Mouse (Mus musculus) hindbrain, embryonic 16.5 days (tissue): ENCODE measurements around the gene Med14. TPM values are rescaled to one million over a fixed set of nuclear protein-coding genes. Genes with fewer than 3 reads are reported as not detected.

Source experiments
- ATAC-seq: fragments of 200-750 bp; cut with Nextera tagmentation; 2 replicates; pipeline ENCODE4 v1.8.0; 2017; ENCODE audit warnings: moderate TSS enrichment, moderate library complexity
- H3K27ac ChIP-seq: fragments of 300-500 bp; sonication (generic); 2 replicates; pipeline ENCODE4 v1.5.1; 2014; ENCODE audit warnings: low read depth, mild to moderate bottlenecking, control low read depth, low read length, moderate library complexity
- H3K27me3 ChIP-seq: fragments of 300-500 bp; sonication (generic); replicated peaks from 2 replicates; pipeline ENCODE4 v1.6.1; 2014; ENCODE audit warnings: low read length; ENCODE audit not compliant: control insufficient read depth, insufficient read depth
- H3K36me3 ChIP-seq: fragments of 300-500 bp; sonication (generic); 2 replicates; pipeline ENCODE4 v1.6.1; 2014; ENCODE audit warnings: mild to moderate bottlenecking, low read length, moderate library complexity, mixed read lengths; ENCODE audit not compliant: control insufficient read depth, insufficient read depth
- H3K4me1 ChIP-seq: fragments of 300-500 bp; sonication (generic); 2 replicates; pipeline ENCODE4 v1.6.1; 2014; ENCODE audit warnings: low read depth, low read length; ENCODE audit not compliant: control insufficient read depth, insufficient read depth
- H3K4me2 ChIP-seq: fragments of 300-500 bp; sonication (generic); 2 replicates; pipeline ENCODE4 v1.6.1; 2014; ENCODE audit warnings: mild to moderate bottlenecking, low read length, control low read depth, moderate library complexity
- H3K4me3 ChIP-seq: fragments of 300-500 bp; sonication (generic); 2 replicates; pipeline ENCODE4 v1.5.1; 2014; ENCODE audit warnings: mild to moderate bottlenecking, low read length, control low read depth, moderate library complexity
- H3K9ac ChIP-seq: fragments of 300-500 bp; sonication (generic); 2 replicates; pipeline ENCODE4 v1.6.1; 2014; ENCODE audit warnings: low read depth, mild to moderate bottlenecking, control low read depth, low read length, moderate library complexity
- H3K9me3 ChIP-seq: fragments of 300-500 bp; sonication (generic); 2 replicates; pipeline ENCODE4 v1.6.1; 2014; ENCODE audit warnings: mild to moderate bottlenecking, low read length, moderate library complexity; ENCODE audit not compliant: control insufficient read depth
- WGBS: fragments of 180-500 bp; shearing (Covaris S2); extraction: QIAGEN DNeasy Blood & Tissue Kit; methylation state at CpG from one replicate; pipeline ENCODE4 v1.1.7; 2014; 5-methylcytosine and 5-hydroxymethylcytosine counted together
- polyA plus RNA-seq: library from polyadenylated mRNA; unstranded; fragments of >200 nt; fragmentation: Nextera tagmentation; extraction: Ambion mirVana; gene quantifications from 2 replicates; pipeline ENCODE4 v1.2.1, GENCODE M21; 2015

Med14 gene
- polyA plus RNA-seq, 1 experiment from 2014 or later, result 11.3 TPM

DNA sequence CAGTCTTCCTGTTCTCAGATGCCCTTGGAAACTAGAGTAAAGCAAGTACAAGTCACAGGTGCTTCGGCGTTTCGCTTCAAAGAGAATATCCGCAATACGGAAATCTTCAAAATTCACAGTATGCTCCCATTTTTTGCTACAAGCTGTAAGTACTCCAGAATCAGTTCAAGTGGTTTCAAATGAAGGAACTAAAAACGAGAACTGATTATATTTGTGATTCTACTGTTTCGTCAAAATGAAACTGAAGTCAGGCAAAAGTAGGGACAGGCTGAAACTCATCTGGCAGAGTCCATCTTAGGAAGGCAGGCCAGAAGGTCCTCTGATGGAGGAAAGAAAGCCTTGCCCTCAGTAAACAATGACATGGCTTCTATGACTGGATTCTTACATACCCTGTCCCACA lies 48.1 kb downstream of the Med14 start:
- no peaks in the 10 kb centered on the region for H3K27me3 ChIP-seq
- 95% methylated on average over 7 of the region's 7 CpGs for WGBS
- H3K4me1 ChIP-seq, result no peaks in the 10 kb centered on the region
- no peaks in the 10 kb centered on the region for H3K9me3 ChIP-seq
- no peak for ATAC-seq
- H3K4me2 ChIP-seq, result no peak overlapping the region
- peaks cover 8% of the 10 kb centered on the region; the same call in 1 of the 2 replicates for H3K36me3 ChIP-seq
- no peak overlapping the region for H3K27ac ChIP-seq
- no peak overlapping the region for H3K4me3 ChIP-seq
- H3K9ac ChIP-seq, result no peak overlapping the region

GRCm38 (mm10) chrX:12686910-12687309 lies 75.0 kb downstream of the Med14 start:
- no peak overlapping the region for H3K4me2 ChIP-seq
- H3K9me3 ChIP-seq, result no peaks in the 10 kb centered on the region
- WGBS, result 86% methylated on average over 8 of the region's 8 CpGs
- ATAC-seq, result no peak
- H3K4me3 ChIP-seq, result no peak overlapping the region
- H3K27me3 ChIP-seq, result no peaks in the 10 kb centered on the region
- H3K27ac ChIP-seq, result no peak overlapping the region
- no peaks in the 10 kb centered on the region for H3K36me3 ChIP-seq
- no peak overlapping the region for H3K9ac ChIP-seq
- H3K4me1 ChIP-seq, result no peaks in the 10 kb centered on the region

- no peaks in the 10 kb centered on the region for H3K36me3 ChIP-seq
These were observed 75.8 kb downstream of the Med14 start for GRCm38 (mm10) chrX:12686071-12686470.

DNA sequence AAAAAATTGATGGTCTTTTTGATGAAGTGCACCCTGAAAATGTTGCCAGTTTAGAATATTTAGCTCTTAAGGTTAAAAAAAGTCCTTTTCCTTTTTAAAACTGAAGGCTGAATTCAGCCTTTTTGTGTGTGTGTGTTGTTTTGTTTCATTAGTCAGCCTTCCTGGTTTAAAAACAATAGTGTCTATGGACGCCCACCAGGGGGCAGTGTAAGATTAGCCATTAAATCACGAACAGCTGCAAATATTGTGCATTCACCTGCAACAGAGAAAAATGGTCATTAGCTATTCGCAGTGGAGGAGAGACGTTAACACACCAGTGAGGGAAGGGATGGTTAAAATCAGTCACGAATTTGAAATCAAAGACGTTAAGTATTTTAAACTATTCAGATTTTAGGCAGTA lies 84.5 kb downstream of the Med14 start:
- no peak overlapping the region for H3K4me2 ChIP-seq
- no peaks in the 10 kb centered on the region for H3K36me3 ChIP-seq
- H3K27ac ChIP-seq, result no peak overlapping the region
- H3K9ac ChIP-seq, result no peak overlapping the region
- H3K4me1 ChIP-seq, result no peaks in the 10 kb centered on the region
- no peak overlapping the region for H3K4me3 ChIP-seq
- WGBS, result 29% methylated on average over 6 of the region's 6 CpGs
- ATAC-seq, result no peak
- no peaks in the 10 kb centered on the region for H3K9me3 ChIP-seq
- H3K27me3 ChIP-seq, result no peaks in the 10 kb centered on the region

More at GRCm38 (mm10) chrX:12686071-12686470, 75.8 kb downstream of the Med14 start:
- Histone ChIP-seq H3K4me1 (no peaks in the 10 kb centered on the region), H3K4me2 (no peak overlapping the region), H3K4me3 (no peak overlapping the region), H3K9me3 (no peaks in the 10 kb centered on the region), H3K27ac (no peak overlapping the region), H3K27me3 (no peaks in the 10 kb centered on the region), H3K9ac (no peak overlapping the region)
- ATAC-seq, result no peak

- WGBS, result 5% methylated on average over 38 of the region's 42 CpGs
- H3K9ac ChIP-seq, result peak within 1 kb of the TSS; percentile 77
- peak within 1 kb of the TSS; percentile 67 for H3K4me2 ChIP-seq
- ATAC-seq, result peak; percentile 99
- no peaks in the 10 kb centered on the region for H3K9me3 ChIP-seq
- peak within 1 kb of the TSS; percentile 84 for H3K27ac ChIP-seq
- no peaks in the 10 kb centered on the region for H3K27me3 ChIP-seq
- no peaks in the 10 kb centered on the region for H3K36me3 ChIP-seq
- no peaks in the 10 kb centered on the region for H3K4me1 ChIP-seq
- peak within 1 kb of the TSS; percentile 68 for H3K4me3 ChIP-seq
These were observed 88.7 kb downstream of the Med14 start, which contains the start of gene 1810030O07Rik for GRCm38 (mm10) chrX:12673054-12673775. Gene 1810030O07Rik, minus strand, starts transcription at chrX:12673668.

DNA sequence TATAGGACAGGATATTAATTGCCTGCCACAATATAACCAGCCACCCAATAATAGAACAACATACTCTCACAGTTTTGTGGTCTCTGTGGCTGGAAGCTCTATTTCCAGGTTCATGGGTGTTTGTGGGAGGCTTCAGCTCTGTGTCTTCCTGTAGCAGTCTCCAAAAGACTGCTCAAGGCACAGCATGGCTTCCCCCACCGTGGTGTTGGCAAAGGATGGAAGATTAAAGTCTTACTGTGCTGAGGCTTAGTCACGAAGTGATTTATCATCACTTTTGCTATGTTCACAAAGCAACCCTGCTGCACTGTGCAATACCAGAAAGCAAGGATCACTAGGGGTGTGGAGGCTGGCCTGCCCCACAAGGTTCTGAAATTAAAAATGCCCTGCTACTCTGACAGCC lies 108.0 kb downstream of the Med14 start:
- 72% methylated on average over 2 of the region's 2 CpGs for WGBS
- no peak for ATAC-seq
- Histone ChIP-seq H3K9ac (no peak overlapping the region), H3K27ac (no peak overlapping the region), H3K4me2 (no peak overlapping the region), H3K27me3 (no peaks in the 10 kb centered on the region), H3K4me3 (no peak overlapping the region), H3K4me1 (no peaks in the 10 kb centered on the region), H3K9me3 (no peaks in the 10 kb centered on the region), H3K36me3 (peaks cover 2% of the 10 kb centered on the region; the same call in 1 of the 2 replicates)

GRCm38 (mm10) chrX:12651906-12652305 lies 110.0 kb downstream of the Med14 start:
- no peak overlapping the region for H3K9ac ChIP-seq
- no peaks in the 10 kb centered on the region for H3K9me3 ChIP-seq
- H3K4me2 ChIP-seq, result no peak overlapping the region
- WGBS, result 85% methylated on average over 16 of the region's 16 CpGs
- no peaks in the 10 kb centered on the region for H3K4me1 ChIP-seq
- no peaks in the 10 kb centered on the region; the same call in 1 of the 2 replicates for H3K36me3 ChIP-seq
- no peak overlapping the region for H3K27ac ChIP-seq
- no peaks in the 10 kb centered on the region for H3K27me3 ChIP-seq
- H3K4me3 ChIP-seq, result no peak overlapping the region
- no peak for ATAC-seq

DNA sequence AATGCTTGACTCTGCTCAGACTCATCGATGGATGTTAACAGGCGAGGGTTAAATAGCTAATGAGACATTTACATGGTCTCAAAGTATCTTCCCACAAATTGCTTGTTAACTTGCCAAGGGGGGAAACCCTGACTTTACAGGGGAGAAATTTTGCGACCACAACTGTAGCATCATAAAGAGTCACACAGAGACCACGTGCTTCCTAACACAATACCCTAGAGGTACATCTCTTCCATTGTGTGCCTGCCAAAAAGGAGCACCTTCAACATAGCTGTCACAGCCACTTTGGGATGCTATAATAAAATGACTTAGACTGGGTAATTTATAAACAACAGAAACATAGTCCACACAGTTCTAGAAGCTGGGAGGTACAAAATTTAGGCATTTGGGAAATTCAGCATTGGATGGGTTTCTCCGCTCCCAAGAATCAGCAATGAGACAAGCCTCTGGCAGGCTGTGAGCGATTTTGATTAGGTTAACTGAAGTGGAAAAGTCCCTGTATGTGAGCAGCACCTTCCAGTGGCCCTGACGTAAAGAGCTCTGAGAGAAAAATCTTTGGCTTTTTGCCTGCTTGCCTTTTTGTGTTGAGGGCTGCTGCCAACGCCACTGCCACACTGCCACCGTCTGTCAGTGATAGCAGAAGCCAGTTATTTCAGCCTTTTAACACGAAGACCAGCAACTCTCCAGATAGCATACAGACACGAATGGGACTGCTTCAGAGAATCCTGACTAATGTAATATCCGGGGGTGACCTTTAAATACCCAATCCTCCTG lies 116.2 kb downstream of the Med14 start:
- 53% methylated on average over 12 of the region's 12 CpGs for whole genome bisulfite sequencing
- H3K4me3 ChIP-seq, result no peak overlapping the region
- H3K9ac ChIP-seq, result no peak overlapping the region
- no peaks in the 10 kb centered on the region for H3K36me3 ChIP-seq
- no peaks in the 10 kb centered on the region for H3K9me3 ChIP-seq
- no peaks in the 10 kb centered on the region for H3K27me3 ChIP-seq
- ATAC-seq, result peak; percentile 76
- H3K27ac ChIP-seq, result no peak overlapping the region; the same call in 1 of the 2 replicates
- no peak overlapping the region for H3K4me2 ChIP-seq
- H3K4me1 ChIP-seq, result no peaks in the 10 kb centered on the region

DNA sequence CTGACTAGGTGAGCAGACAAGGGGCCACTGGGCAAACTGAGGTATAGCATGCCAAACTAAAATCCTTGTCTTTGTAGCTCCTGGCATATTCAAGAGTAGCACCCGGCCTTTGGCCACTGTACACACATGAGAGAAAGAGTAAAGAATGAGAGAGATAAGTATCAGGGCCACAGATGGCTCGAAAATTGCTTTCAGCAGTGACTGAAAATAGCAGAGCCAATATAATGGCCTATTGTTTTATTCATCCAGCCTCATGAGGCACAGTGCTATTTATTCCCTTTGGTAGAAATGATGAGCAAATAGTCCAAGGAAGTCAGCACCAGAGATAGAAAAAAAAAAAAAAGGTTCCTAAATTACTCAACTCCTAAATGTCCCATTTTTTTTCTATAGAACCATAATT lies 116.9 kb downstream of the Med14 start:
- Histone ChIP-seq H3K9me3 (no peaks in the 10 kb centered on the region), H3K4me1 (no peaks in the 10 kb centered on the region), H3K36me3 (no peaks in the 10 kb centered on the region), H3K27me3 (no peaks in the 10 kb centered on the region), H3K4me2 (no peak overlapping the region), H3K9ac (no peak overlapping the region), H3K27ac (no peak overlapping the region), H3K4me3 (no peak overlapping the region)
- ATAC-seq, result no peak
- WGBS, result 52% methylated on average over 2 of the region's 2 CpGs
